Mouse (Mus musculus): ENCODE data around the gene Vat1l. TPM values are rescaled to one million over a fixed set of nuclear protein-coding genes. Genes with fewer than 3 reads are reported as not detected.

The Vat1l gene
- polyA plus RNA-seq, 1 experiment: not detected

GRCm38 (mm10) chr8:114259713-114260355 is 54.4 kb downstream of the Vat1l start:
- Histone ChIP-seq H3K4me1 (ENCODE audit: control insufficient read depth, insufficient read depth, low read length) (no peaks in the 10 kb centered on the region), H3K4me3 (replicated peaks; ENCODE audit: control insufficient read depth, low read depth, low read length) (no peak overlapping the region), H3K27ac (ENCODE audit: control insufficient read depth, insufficient read depth, low read depth, low read length, poor library complexity) (no peak overlapping the region)
- 71% methylated on average over 5 of the region's 5 CpGs for WGBS
- TF ChIP-seq POLR2A (IDR thresholded peaks at IDR 0.05; ENCODE audit: borderline replicate concordance, control insufficient read depth, low read depth, low read length) (no peak), CTCF (IDR thresholded peaks at IDR 0.05; ENCODE audit: control insufficient read depth, insufficient read depth, low read length) (no peak)

- WGBS: 9% methylated on average over 2 of the region's 2 CpGs
- no peak overlapping the region for H3K4me3 ChIP-seq (replicated peaks; ENCODE audit: control insufficient read depth, low read depth, low read length)
- no peaks in the 10 kb centered on the region for H3K4me1 ChIP-seq (ENCODE audit: control insufficient read depth, insufficient read depth, low read length)
- H3K27ac ChIP-seq (ENCODE audit: control insufficient read depth, insufficient read depth, low read depth, low read length, poor library complexity): no peak overlapping the region
- TF ChIP-seq CTCF (IDR thresholded peaks at IDR 0.05; ENCODE audit: control insufficient read depth, insufficient read depth, low read length): no peak
- no peak for TF ChIP-seq POLR2A (IDR thresholded peaks at IDR 0.05; ENCODE audit: borderline replicate concordance, control insufficient read depth, low read depth, low read length)
Observed at GRCm38 (mm10) chr8:114262331-114262730, 56.9 kb downstream of the Vat1l start.

- TF ChIP-seq POLR2A (IDR thresholded peaks at IDR 0.05; ENCODE audit: borderline replicate concordance, control insufficient read depth, low read depth, low read length): no peak
- TF ChIP-seq CTCF (IDR thresholded peaks at IDR 0.05; ENCODE audit: control insufficient read depth, insufficient read depth, low read length): no peak
- Histone ChIP-seq H3K4me1 (ENCODE audit: control insufficient read depth, insufficient read depth, low read length) (no peaks in the 10 kb centered on the region), H3K4me3 (replicated peaks; ENCODE audit: control insufficient read depth, low read depth, low read length) (no peak overlapping the region), H3K27ac (ENCODE audit: control insufficient read depth, insufficient read depth, low read depth, low read length, poor library complexity) (no peak overlapping the region)
- WGBS: 77% methylated on average over 8 of the region's 8 CpGs
Observed at GRCm38 (mm10) chr8:114274558-114274957, 69.1 kb downstream of the Vat1l start.

- Histone ChIP-seq H3K4me1 (ENCODE audit: control insufficient read depth, insufficient read depth, low read length) (no peaks in the 10 kb centered on the region), H3K4me3 (replicated peaks; ENCODE audit: control insufficient read depth, low read depth, low read length) (no peak overlapping the region), H3K27ac (ENCODE audit: control insufficient read depth, insufficient read depth, low read depth, low read length, poor library complexity) (no peak overlapping the region)
- 52% methylated on average over 1 of the region's 1 CpGs for WGBS
- no peak for TF ChIP-seq POLR2A (IDR thresholded peaks at IDR 0.05; ENCODE audit: borderline replicate concordance, control insufficient read depth, low read depth, low read length)
- TF ChIP-seq CTCF (IDR thresholded peaks at IDR 0.05; ENCODE audit: control insufficient read depth, insufficient read depth, low read length): no peak
Observed at GRCm38 (mm10) chr8:114281101-114281500, 75.7 kb downstream of the Vat1l start.

GRCm38 (mm10) chr8:114294889-114295748 is 89.7 kb downstream of the Vat1l start:
- WGBS: 78% methylated on average over 11 of the region's 11 CpGs
- TF ChIP-seq POLR2A (IDR thresholded peaks at IDR 0.05; ENCODE audit: borderline replicate concordance, control insufficient read depth, low read depth, low read length) (no peak), CTCF (IDR thresholded peaks at IDR 0.05; ENCODE audit: control insufficient read depth, insufficient read depth, low read length) (no peak)
- Histone ChIP-seq H3K4me3 (replicated peaks; ENCODE audit: control insufficient read depth, low read depth, low read length) (no peak overlapping the region), H3K27ac (ENCODE audit: control insufficient read depth, insufficient read depth, low read depth, low read length, poor library complexity) (no peak overlapping the region), H3K4me1 (ENCODE audit: control insufficient read depth, insufficient read depth, low read length) (no peaks in the 10 kb centered on the region)

GRCm38 (mm10) chr8:114295749-114296067 is 90.3 kb downstream of the Vat1l start:
- TF ChIP-seq POLR2A (IDR thresholded peaks at IDR 0.05; ENCODE audit: borderline replicate concordance, control insufficient read depth, low read depth, low read length) (no peak), CTCF (IDR thresholded peaks at IDR 0.05; ENCODE audit: control insufficient read depth, insufficient read depth, low read length) (no peak)
- H3K4me1 ChIP-seq (ENCODE audit: control insufficient read depth, insufficient read depth, low read length): no peaks in the 10 kb centered on the region
- WGBS: 77% methylated on average over 3 of the region's 3 CpGs
- H3K27ac ChIP-seq (ENCODE audit: control insufficient read depth, insufficient read depth, low read depth, low read length, poor library complexity): no peak overlapping the region
- no peak overlapping the region for H3K4me3 ChIP-seq (replicated peaks; ENCODE audit: control insufficient read depth, low read depth, low read length)

- no peaks in the 10 kb centered on the region for H3K4me1 ChIP-seq (ENCODE audit: control insufficient read depth, insufficient read depth, low read length)
- no peak overlapping the region for H3K4me3 ChIP-seq (replicated peaks; ENCODE audit: control insufficient read depth, low read depth, low read length)
- 58% methylated on average over 2 of the region's 2 CpGs for WGBS
- TF ChIP-seq POLR2A (IDR thresholded peaks at IDR 0.05; ENCODE audit: borderline replicate concordance, control insufficient read depth, low read depth, low read length) (no peak), CTCF (IDR thresholded peaks at IDR 0.05; ENCODE audit: control insufficient read depth, insufficient read depth, low read length) (no peak)
- no peak overlapping the region for H3K27ac ChIP-seq (ENCODE audit: control insufficient read depth, insufficient read depth, low read depth, low read length, poor library complexity)
Observed at GRCm38 (mm10) chr8:114298253-114298652, 92.8 kb downstream of the Vat1l start.

- no peaks in the 10 kb centered on the region for H3K4me1 ChIP-seq (ENCODE audit: control insufficient read depth, insufficient read depth, low read length)
- H3K27ac ChIP-seq (ENCODE audit: control insufficient read depth, insufficient read depth, low read depth, low read length, poor library complexity): no peak overlapping the region
- TF ChIP-seq CTCF (IDR thresholded peaks at IDR 0.05; ENCODE audit: control insufficient read depth, insufficient read depth, low read length) (no peak), POLR2A (IDR thresholded peaks at IDR 0.05; ENCODE audit: borderline replicate concordance, control insufficient read depth, low read depth, low read length) (no peak)
- 76% methylated on average over 7 of the region's 7 CpGs for WGBS
- H3K4me3 ChIP-seq (replicated peaks; ENCODE audit: control insufficient read depth, low read depth, low read length): no peak overlapping the region
Observed at GRCm38 (mm10) chr8:114300072-114300471, 94.7 kb downstream of the Vat1l start.
